Mouse (Mus musculus): ENCODE measurements around the gene Nupl2. TPM values are rescaled to one million over a fixed set of nuclear protein-coding genes. Genes with fewer than 3 reads are reported as not detected.

The Nupl2 gene
- polyA plus RNA-seq, 1 experiment from 2014 or later = 12.5 TPM

DNA sequence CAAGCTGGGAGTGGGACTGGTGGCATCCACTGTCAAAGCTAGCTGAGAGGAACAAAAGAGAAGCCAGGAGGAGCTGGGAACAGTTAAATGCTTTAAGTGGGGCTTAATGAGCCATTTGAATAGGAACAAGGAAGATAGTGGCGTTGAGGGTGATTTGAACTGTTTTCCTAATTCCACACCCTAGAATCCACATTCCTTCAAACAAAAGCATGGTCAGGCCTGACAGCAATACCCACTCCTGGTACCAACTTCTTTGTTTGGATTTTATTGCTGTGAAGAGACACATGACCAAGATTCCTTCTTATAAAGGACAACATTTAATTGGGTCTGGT is 49.8 kb downstream of the Nupl2 start:
- no peak overlapping the region for H3K27ac ChIP-seq
- H3K4me2 ChIP-seq = no peak overlapping the region
- WGBS = 87% methylated on average over 1 of the region's 1 CpGs
- H3K27me3 ChIP-seq = peaks cover 5% of the 10 kb centered on the region; the same call in 1 of the 2 replicates
- H3K9me3 ChIP-seq = no peaks in the 10 kb centered on the region
- no peak for ATAC-seq (ENCODE audit: insufficient number of reproducible peaks, low FRiP score, low TSS enrichment, low read depth)
- no peak overlapping the region for H3K9ac ChIP-seq
- H3K4me3 ChIP-seq = no peak overlapping the region
- H3K4me1 ChIP-seq = no peaks in the 10 kb centered on the region
- no peaks in the 10 kb centered on the region for H3K36me3 ChIP-seq

DNA sequence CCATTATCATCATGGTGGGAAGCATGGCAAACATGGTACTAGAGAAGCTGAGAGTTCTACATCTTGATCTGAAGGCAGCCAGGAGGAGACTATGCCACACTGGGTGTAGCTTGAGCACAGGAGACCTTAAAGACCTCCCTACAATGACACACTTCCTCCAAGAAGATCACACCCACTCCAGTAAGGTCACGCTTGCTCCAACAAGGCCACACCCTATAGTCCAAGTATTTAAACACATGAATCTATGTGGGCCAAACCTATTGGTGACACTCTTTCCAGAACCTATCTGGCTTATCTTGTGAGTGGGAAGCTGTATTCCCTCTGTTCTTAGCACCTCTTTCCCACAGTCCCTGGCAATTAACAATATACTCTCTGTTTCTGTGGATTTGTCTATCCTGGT is 50.1 kb downstream of the Nupl2 start:
- no peaks in the 10 kb centered on the region for H3K4me1 ChIP-seq
- H3K27ac ChIP-seq = no peak overlapping the region
- H3K36me3 ChIP-seq = no peaks in the 10 kb centered on the region
- ATAC-seq (ENCODE audit: insufficient number of reproducible peaks, low FRiP score, low TSS enrichment, low read depth) = no peak
- H3K4me3 ChIP-seq = no peak overlapping the region
- no peak overlapping the region for H3K9ac ChIP-seq
- H3K9me3 ChIP-seq = no peaks in the 10 kb centered on the region
- H3K27me3 ChIP-seq = peaks cover 5% of the 10 kb centered on the region; the same call in 1 of the 2 replicates
- WGBS = 86% methylated on average over 1 of the region's 1 CpGs
- no peak overlapping the region for H3K4me2 ChIP-seq

Other genes with a start within 250 kb of the Nupl2 start
- 31.0 and 31.2 TPM in 2 replicates for gene Fam126a, start 134.3 kb upstream of the Nupl2 start, polyA plus RNA-seq (2015; fragmentation: Nextera tagmentation; extraction: Ambion mirVana)
- gene Klhl7, start 64.4 kb upstream of the Nupl2 start, polyA plus RNA-seq (2015; fragmentation: Nextera tagmentation; extraction: Ambion mirVana) = 53.8 and 56.0 TPM in 2 replicates
- gene Kcnh2, start 186.6 kb downstream of the Nupl2 start, polyA plus RNA-seq (2015; fragmentation: Nextera tagmentation; extraction: Ambion mirVana) = 3.5 and 4.9 TPM in 2 replicates
- 7.5 and 8.0 TPM in 2 replicates for gene Nos3, start 199.8 kb downstream of the Nupl2 start, polyA plus RNA-seq (2015; fragmentation: Nextera tagmentation; extraction: Ambion mirVana)
- gene Atg9b, start 227.2 kb downstream of the Nupl2 start, polyA plus RNA-seq (2015; fragmentation: Nextera tagmentation; extraction: Ambion mirVana) = 2.0 and 2.8 TPM in 2 replicates
- gene Abcb8, start 228.7 kb downstream of the Nupl2 start, polyA plus RNA-seq (2015; fragmentation: Nextera tagmentation; extraction: Ambion mirVana) = 38.9 and 46.5 TPM in 2 replicates
- gene Asic3, start 248.4 kb downstream of the Nupl2 start, polyA plus RNA-seq (2015; fragmentation: Nextera tagmentation; extraction: Ambion mirVana) = 0.24 and 0.73 TPM in 2 replicates